Mouse (Mus musculus) limb, embryonic 11.5 days (tissue): ENCODE measurements around the gene Hoxb3. TPM values are rescaled to one million over a fixed set of nuclear protein-coding genes. Genes with fewer than 3 reads are reported as not detected.

Source experiments
- ATAC-seq: fragments of 200-750 bp; cut with Nextera tagmentation; 2 replicates; pipeline ENCODE4 v1.8.0; 2017; ENCODE audit warnings: low read depth; ENCODE audit not compliant: insufficient number of reproducible peaks, low FRiP score, low TSS enrichment
- DNase-seq: peaks from one replicate; pipeline ENCODE4 v3.0.0-alpha.2; 2015; ENCODE audit warnings: low spot score
- H3K27ac ChIP-seq: fragments of 300-500 bp; sonication (generic); replicated peaks from 2 replicates; pipeline ENCODE4 v1.5.1; 2014; ENCODE audit warnings: low read depth, mild to moderate bottlenecking, low read length
- H3K27me3 ChIP-seq: fragments of 300-500 bp; sonication (generic); 2 replicates; pipeline ENCODE4 v1.6.1; 2014; ENCODE audit warnings: mild to moderate bottlenecking, low read length, mixed read lengths; ENCODE audit not compliant: control insufficient read depth, insufficient read depth
- H3K36me3 ChIP-seq: fragments of 300-500 bp; sonication (generic); 2 replicates; pipeline ENCODE4 v1.6.1; 2014; ENCODE audit warnings: mild to moderate bottlenecking, low read length, moderate library complexity, mixed read lengths; ENCODE audit not compliant: control insufficient read depth, insufficient read depth
- H3K4me1 ChIP-seq: fragments of 300-500 bp; sonication (generic); 2 replicates; pipeline ENCODE4 v1.6.1; 2014; ENCODE audit warnings: low read length, mixed read lengths; ENCODE audit not compliant: control insufficient read depth, insufficient read depth
- H3K4me2 ChIP-seq: fragments of 300-500 bp; sonication (generic); 2 replicates; pipeline ENCODE4 v1.6.1; 2014; ENCODE audit warnings: low read depth, mild to moderate bottlenecking, moderate library complexity; ENCODE audit not compliant: severe bottlenecking
- H3K4me3 ChIP-seq: fragments of 300-500 bp; sonication (generic); 2 replicates; pipeline ENCODE4 v1.5.1; 2014; ENCODE audit warnings: low read depth, low read length
- H3K9ac ChIP-seq: fragments of 300-500 bp; sonication (generic); 2 replicates; pipeline ENCODE4 v1.6.1; 2014; ENCODE audit warnings: mild to moderate bottlenecking, low read length
- H3K9me3 ChIP-seq: fragments of 300-500 bp; sonication (generic); 2 replicates; pipeline ENCODE4 v1.6.1; 2016; ENCODE audit warnings: low read length; ENCODE audit not compliant: control insufficient read depth
- WGBS: fragments of 180-500 bp; shearing (Covaris S2); extraction: QIAGEN DNeasy Blood & Tissue Kit; methylation state at CpG from one replicate; pipeline ENCODE4 v1.1.7; 2014; 5-methylcytosine and 5-hydroxymethylcytosine counted together
- polyA plus RNA-seq: library from polyadenylated mRNA; unstranded; fragments of >200 nt; fragmentation: Nextera tagmentation; extraction: Ambion mirVana; gene quantifications from 2 replicates; pipeline ENCODE4 v1.2.1, GENCODE M21; 2014

Hoxb3 gene
- polyA plus RNA-seq, 1 experiment from 2014 or later: 0.68 TPM

DNA sequence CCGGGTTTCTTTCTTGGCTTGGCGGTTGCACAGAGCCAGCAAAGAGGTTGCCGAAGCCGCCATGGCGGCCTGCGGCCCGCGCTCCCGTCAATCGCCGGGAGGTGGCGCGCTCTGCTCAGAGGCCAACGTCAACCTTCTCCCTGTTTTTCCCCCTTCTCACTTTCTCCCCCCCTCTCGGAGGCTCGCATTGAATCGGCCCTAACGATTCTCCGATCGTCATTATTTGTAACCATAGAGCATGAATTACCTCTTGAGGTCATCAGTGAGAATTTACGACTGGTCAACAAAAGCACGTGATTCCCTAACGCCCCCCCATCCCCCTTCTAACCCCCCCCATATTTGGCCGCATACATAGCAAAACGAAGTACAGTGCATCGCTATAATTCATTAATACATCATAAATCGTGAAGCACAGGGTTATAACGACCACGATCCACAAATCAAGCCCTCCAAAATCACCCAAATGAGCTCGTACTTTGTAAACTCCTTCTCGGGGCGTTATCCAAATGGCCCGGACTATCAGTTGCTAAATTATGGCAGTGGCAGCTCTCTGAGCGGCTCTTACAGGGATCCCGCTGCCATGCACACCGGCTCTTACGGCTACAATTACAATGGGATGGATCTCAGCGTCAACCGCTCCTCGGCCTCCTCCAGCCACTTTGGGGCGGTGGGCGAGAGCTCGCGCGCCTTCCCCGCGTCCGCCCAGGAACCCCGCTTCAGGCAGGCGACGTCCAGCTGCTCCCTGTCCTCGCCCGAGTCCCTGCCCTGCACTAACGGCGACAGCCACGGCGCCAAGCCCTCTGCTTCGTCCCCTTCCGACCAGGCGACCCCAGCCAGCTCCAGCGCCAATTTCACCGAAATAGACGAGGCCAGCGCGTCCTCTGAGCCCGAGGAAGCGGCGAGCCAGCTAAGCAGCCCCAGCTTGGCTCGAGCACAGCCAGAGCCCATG, 19.7 kb upstream of the Hoxb3 start, which contains the start of gene Hoxb5:
Hoxb5 (plus strand) TSS at position 186 of the 949 bp plus-strand sequence.
- no peak for ATAC-seq
- H3K4me2 ChIP-seq: peak within 1 kb of the TSS; percentile 48

DNA sequence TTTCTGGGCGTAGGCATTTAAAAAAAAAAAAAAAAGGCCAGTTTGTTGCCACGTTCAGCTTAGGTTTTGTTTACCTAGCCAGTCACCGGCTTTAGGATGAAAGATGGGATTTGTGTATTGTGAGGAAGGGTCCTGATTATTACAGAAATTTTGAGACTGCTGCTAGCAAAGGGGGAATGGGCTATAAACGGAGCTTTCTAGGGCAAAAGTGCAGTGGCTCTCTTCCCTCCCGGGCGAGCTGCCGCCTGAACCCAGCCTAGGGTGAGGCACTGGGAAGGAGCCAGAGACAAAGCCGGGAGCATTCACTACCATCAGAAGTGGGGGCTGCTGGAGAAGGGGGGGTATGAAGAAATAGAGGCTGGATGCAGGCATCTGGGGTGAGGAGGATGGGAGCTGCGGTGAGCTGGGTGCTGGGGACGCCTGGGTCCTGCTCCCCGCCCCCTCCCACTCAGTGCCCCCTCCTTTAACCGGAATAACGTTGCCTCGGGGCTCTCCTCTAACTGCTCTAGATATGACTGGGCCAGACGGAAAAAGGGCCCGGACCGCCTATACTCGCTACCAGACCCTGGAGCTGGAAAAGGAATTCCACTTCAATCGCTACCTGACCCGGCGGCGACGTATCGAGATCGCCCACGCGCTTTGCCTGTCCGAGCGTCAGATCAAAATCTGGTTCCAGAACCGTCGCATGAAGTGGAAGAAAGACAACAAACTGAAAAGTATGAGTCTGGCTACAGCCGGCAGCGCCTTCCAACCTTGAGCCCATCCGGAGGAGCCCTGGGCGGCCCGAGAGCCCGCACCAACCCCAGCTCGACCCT, 18.5 kb upstream of the Hoxb3 start:
- Histone ChIP-seq H3K27ac (no peak overlapping the region), H3K4me1 (peaks cover 22% of the 10 kb centered on the region), H3K9ac (no peak overlapping the region; the same call in 1 of the 2 replicates), H3K27me3 (peaks cover 96% of the 10 kb centered on the region), H3K4me2 (peak overlapping the region; percentile 48), H3K9me3 (no peaks in the 10 kb centered on the region), H3K36me3 (no peaks in the 10 kb centered on the region), H3K4me3 (peak overlapping the region; percentile 28)
- 1% methylated on average over 38 of the region's 38 CpGs for WGBS
- ATAC-seq: no peak
- no peak for DNase-seq

More for the DNA sequence above, 19.7 kb upstream of the Hoxb3 start, which contains the start of gene Hoxb5:
- under 1% methylated on average over 69 of the region's 69 CpGs for WGBS
- Histone ChIP-seq H3K27me3 (peaks cover 96% of the 10 kb centered on the region), H3K9me3 (no peaks in the 10 kb centered on the region), H3K36me3 (no peaks in the 10 kb centered on the region), H3K4me3 (peak within 1 kb of the TSS; percentile 28), H3K27ac (no peak within 1 kb of the TSS), H3K4me1 (peaks cover 23% of the 10 kb centered on the region), H3K9ac (peak within 1 kb of the TSS; percentile 56)
- DNase-seq: peak; percentile 93

DNA sequence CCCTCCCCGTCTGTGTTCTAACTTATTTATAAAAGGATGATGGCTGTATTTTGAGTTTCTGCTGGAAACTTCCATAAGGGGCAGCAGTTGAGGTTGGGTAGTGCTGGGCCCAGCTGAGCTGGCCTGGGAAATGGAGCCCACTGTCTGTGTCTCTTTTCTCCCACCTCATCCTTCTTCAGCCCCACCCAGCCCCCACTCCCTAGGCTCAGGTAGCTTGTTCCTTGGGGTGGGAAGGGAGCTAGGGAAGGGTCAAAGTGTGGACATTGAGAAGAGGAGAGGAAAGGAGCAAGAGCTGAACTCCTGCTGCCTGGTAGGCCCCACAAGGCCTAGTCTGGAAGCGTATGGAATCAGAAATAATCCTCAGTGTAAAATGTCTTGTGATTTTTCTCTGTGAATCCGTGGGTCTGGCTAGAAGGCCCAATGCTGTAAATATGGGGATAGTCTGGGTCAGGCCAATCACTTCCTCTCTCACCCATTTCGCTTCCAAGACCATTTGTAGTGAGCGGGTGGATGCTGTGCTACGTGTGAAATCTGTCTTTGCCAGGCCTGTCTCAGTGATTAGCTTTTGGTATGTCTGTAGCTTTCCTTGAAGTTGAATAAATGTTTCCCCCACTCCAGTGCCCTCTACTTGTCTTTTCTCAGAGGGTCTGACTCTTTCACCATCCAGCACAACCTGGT, 17.5 kb upstream of the Hoxb3 start:
- ATAC-seq (no peak), DNase-seq (no peak)
- Histone ChIP-seq H3K9me3 (no peaks in the 10 kb centered on the region), H3K9ac (no peak overlapping the region), H3K27ac (no peak overlapping the region), H3K4me3 (no peak overlapping the region), H3K36me3 (no peaks in the 10 kb centered on the region), H3K4me2 (no peak overlapping the region), H3K4me1 (peaks cover 21% of the 10 kb centered on the region), H3K27me3 (peaks cover 93% of the 10 kb centered on the region)
- 30% methylated on average over 6 of the region's 6 CpGs for WGBS

- H3K27me3 ChIP-seq: peaks cover 92% of the 10 kb centered on the region
- no peak overlapping the region for H3K27ac ChIP-seq
- H3K36me3 ChIP-seq: no peaks in the 10 kb centered on the region
- no peak overlapping the region for H3K9ac ChIP-seq
- peak overlapping the region; percentile 20; the same call in 1 of the 2 replicates for H3K4me2 ChIP-seq
- ATAC-seq (no peak), DNase-seq (no peak)
- 6% methylated on average over 7 of the region's 7 CpGs for WGBS
- H3K9me3 ChIP-seq: no peaks in the 10 kb centered on the region
- peaks cover 18% of the 10 kb centered on the region; the same call in 1 of the 2 replicates for H3K4me1 ChIP-seq
- H3K4me3 ChIP-seq: no peak overlapping the region
Measured at GRCm38 (mm10) chr11:96306183-96306907, 16.8 kb upstream of the Hoxb3 start.

GRCm38 (mm10) chr11:96306908-96307269, 16.2 kb upstream of the Hoxb3 start:
- H3K4me2 ChIP-seq: peak overlapping the region; percentile 20; the same call in 1 of the 2 replicates
- H3K36me3 ChIP-seq: no peaks in the 10 kb centered on the region
- DNase-seq (no peak), ATAC-seq (no peak; the same call in 1 of the 2 replicates)
- peaks cover 92% of the 10 kb centered on the region for H3K27me3 ChIP-seq
- H3K9me3 ChIP-seq: no peaks in the 10 kb centered on the region
- no peak overlapping the region for H3K9ac ChIP-seq
- no peak overlapping the region; the same call in 1 of the 2 replicates for H3K4me3 ChIP-seq
- 2% methylated on average over 13 of the region's 13 CpGs for WGBS
- H3K27ac ChIP-seq: no peak overlapping the region
- peaks cover 22% of the 10 kb centered on the region for H3K4me1 ChIP-seq

GRCm38 (mm10) chr11:96308763-96309162, 14.4 kb upstream of the Hoxb3 start:
- no peak for ATAC-seq
- no peak overlapping the region for H3K4me2 ChIP-seq
- no peaks in the 10 kb centered on the region for H3K9me3 ChIP-seq
- no peak overlapping the region for H3K9ac ChIP-seq
- WGBS: 9% methylated on average over 4 of the region's 4 CpGs
- H3K27ac ChIP-seq: no peak overlapping the region
- no peaks in the 10 kb centered on the region for H3K36me3 ChIP-seq
- H3K27me3 ChIP-seq: peaks cover 93% of the 10 kb centered on the region
- H3K4me3 ChIP-seq: no peak overlapping the region
- H3K4me1 ChIP-seq: peaks cover 25% of the 10 kb centered on the region
- DNase-seq: no peak

- H3K4me1 ChIP-seq: peaks cover 22% of the 10 kb centered on the region
- ATAC-seq (no peak), DNase-seq (no peak)
- no peaks in the 10 kb centered on the region for H3K36me3 ChIP-seq
- H3K4me2 ChIP-seq: no peak overlapping the region
- H3K9ac ChIP-seq: no peak overlapping the region
- H3K27me3 ChIP-seq: peaks cover 93% of the 10 kb centered on the region
- H3K4me3 ChIP-seq: no peak overlapping the region
- H3K9me3 ChIP-seq: no peaks in the 10 kb centered on the region
- H3K27ac ChIP-seq: no peak overlapping the region
- 12% methylated on average over 4 of the region's 4 CpGs for WGBS
Measured at GRCm38 (mm10) chr11:96309288-96309687, 13.8 kb upstream of the Hoxb3 start.
